Mouse (Mus musculus) midbrain, embryonic 15.5 days (tissue): ENCODE data around the gene Olfml1. TPM values are rescaled to one million over a fixed set of nuclear protein-coding genes. Genes with fewer than 3 reads are reported as not detected.

Source experiments
- ATAC-seq: fragments of 200-750 bp; cut with Nextera tagmentation; replicated peaks from 2 replicates; pipeline ENCODE4 v1.8.0; 2017; ENCODE audit warnings: moderate TSS enrichment
- H3K27ac ChIP-seq: fragments of 300-500 bp; sonication (generic); 2 replicates; pipeline ENCODE4 v1.5.1; 2015; ENCODE audit warnings: mild to moderate bottlenecking, inconsistent platforms
- H3K27me3 ChIP-seq: fragments of 300-500 bp; sonication (generic); replicated peaks from 2 replicates; pipeline ENCODE4 v1.6.1; 2015; ENCODE audit warnings: inconsistent platforms
- H3K36me3 ChIP-seq: fragments of 300-500 bp; sonication (generic); replicated peaks from 2 replicates; pipeline ENCODE4 v1.6.1; 2015; ENCODE audit warnings: inconsistent platforms
- H3K4me1 ChIP-seq: fragments of 300-500 bp; sonication (generic); 2 replicates; pipeline ENCODE4 v1.6.1; 2015; ENCODE audit warnings: inconsistent platforms
- H3K4me2 ChIP-seq: fragments of 300-500 bp; sonication (generic); 2 replicates; pipeline ENCODE4 v1.6.1; 2015; ENCODE audit warnings: inconsistent platforms, mild to moderate bottlenecking, moderate library complexity
- H3K4me3 ChIP-seq: fragments of 300-500 bp; sonication (generic); 2 replicates; pipeline ENCODE4 v1.5.1; 2015; ENCODE audit warnings: mild to moderate bottlenecking, inconsistent platforms
- H3K9ac ChIP-seq: fragments of 300-500 bp; sonication (generic); 2 replicates; pipeline ENCODE4 v1.6.1; 2015; ENCODE audit warnings: mild to moderate bottlenecking, inconsistent platforms
- H3K9me3 ChIP-seq: fragments of 300-500 bp; sonication (generic); 2 replicates; pipeline ENCODE4 v1.6.1; 2016; ENCODE audit warnings: inconsistent platforms
- WGBS: fragments of 180-500 bp; shearing (Covaris S2); methylation state at CpG from one replicate; pipeline ENCODE4 v1.1.7; 2015; ENCODE audit warnings: mixed read lengths; 5-methylcytosine and 5-hydroxymethylcytosine counted together
- polyA plus RNA-seq: library from polyadenylated mRNA; unstranded; fragments of >200 nt; fragmentation: Nextera tagmentation; extraction: Ambion mirVana; gene quantifications from 2 replicates; pipeline ENCODE4 v1.2.1, GENCODE M21; 2015

Olfml1 gene
- polyA plus RNA-seq, 1 experiment from 2014 or later = 3.1 TPM

DNA sequence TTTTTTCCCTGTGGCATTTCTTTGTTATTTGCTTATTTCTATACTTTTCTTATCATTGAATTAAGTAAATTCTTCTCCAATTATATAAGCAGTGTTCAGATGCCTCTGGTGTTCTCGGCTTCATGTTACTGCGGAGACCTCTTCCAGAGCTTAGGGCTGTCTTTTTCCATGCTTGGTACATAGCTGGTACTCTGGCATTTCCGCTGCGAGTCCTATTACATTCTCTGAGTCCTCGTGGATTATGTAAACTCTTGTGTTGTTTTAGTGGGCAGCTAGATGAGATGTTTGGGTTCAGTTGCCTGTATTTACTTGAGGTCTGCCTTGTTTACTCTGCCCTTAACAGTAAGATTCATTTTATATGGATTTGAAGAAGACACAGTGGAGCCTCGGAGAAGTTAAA is 58.5 kb downstream of the Olfml1 start:
- H3K27me3 ChIP-seq = no peaks in the 10 kb centered on the region
- H3K4me1 ChIP-seq = no peaks in the 10 kb centered on the region
- no peaks in the 10 kb centered on the region for H3K9me3 ChIP-seq
- no peak overlapping the region for H3K27ac ChIP-seq
- no peak overlapping the region for H3K4me3 ChIP-seq
- H3K4me2 ChIP-seq = no peak overlapping the region
- H3K9ac ChIP-seq = no peak overlapping the region
- ATAC-seq = no peak
- H3K36me3 ChIP-seq = no peaks in the 10 kb centered on the region
- 88% methylated on average over 6 of the region's 6 CpGs for WGBS

GRCm38 (mm10) chr7:107628383-107628782 is 61.1 kb downstream of the Olfml1 start:
- H3K4me2 ChIP-seq = no peak overlapping the region
- ATAC-seq = no peak

DNA sequence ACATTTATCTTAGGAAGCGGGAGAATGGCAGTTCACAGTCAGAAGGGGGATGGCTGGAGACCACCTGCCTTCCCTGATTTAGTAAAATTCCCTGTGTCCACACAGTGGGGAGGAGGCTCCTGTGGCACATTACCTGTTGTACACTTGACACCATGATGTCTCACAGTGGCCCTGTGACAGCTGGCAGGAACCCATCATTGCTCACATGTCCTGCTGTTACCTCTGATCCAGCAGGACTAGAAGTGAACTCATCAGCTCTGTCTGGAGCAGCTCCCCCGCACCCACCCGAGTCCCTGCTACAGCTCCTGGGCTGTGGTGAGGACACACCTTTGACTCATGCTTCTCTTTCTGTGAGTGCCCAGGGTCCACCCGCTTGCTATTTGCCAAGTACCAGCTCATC is 66.0 kb downstream of the Olfml1 start:
- Histone ChIP-seq H3K9ac (no peak overlapping the region), H3K27ac (no peak overlapping the region), H3K9me3 (no peaks in the 10 kb centered on the region), H3K27me3 (no peaks in the 10 kb centered on the region), H3K36me3 (no peaks in the 10 kb centered on the region), H3K4me3 (no peak overlapping the region), H3K4me2 (no peak overlapping the region), H3K4me1 (no peaks in the 10 kb centered on the region)
- 95% methylated on average over 4 of the region's 4 CpGs for WGBS
- no peak for ATAC-seq

More at GRCm38 (mm10) chr7:107628383-107628782, 61.1 kb downstream of the Olfml1 start:
- no peaks in the 10 kb centered on the region for H3K9me3 ChIP-seq
- H3K27ac ChIP-seq = no peak overlapping the region
- H3K27me3 ChIP-seq = no peaks in the 10 kb centered on the region
- no peaks in the 10 kb centered on the region for H3K36me3 ChIP-seq
- H3K4me3 ChIP-seq = no peak overlapping the region
- no peak overlapping the region for H3K9ac ChIP-seq
- no peaks in the 10 kb centered on the region for H3K4me1 ChIP-seq

DNA sequence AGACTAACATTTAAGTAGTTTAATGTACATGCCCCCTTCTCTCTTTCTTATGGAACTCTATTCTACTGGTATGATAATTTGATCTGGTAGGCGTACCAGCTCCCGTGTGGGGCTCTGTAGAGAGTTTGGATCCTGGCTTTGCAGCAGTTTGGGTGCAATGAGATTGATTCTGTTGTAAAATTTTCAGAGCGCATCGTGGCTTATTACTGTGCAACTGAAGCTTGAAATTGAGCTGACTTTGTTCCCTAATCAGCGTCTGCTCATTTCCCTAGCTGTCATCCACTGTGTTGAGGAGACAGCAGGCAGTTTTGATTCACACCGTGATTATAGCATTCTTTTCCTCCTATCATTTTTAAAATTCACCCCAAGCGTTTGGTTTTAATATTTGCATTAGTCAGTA is 70.2 kb downstream of the Olfml1 start:
- no peaks in the 10 kb centered on the region for H3K4me1 ChIP-seq
- no peaks in the 10 kb centered on the region for H3K9me3 ChIP-seq
- no peak overlapping the region for H3K4me3 ChIP-seq
- ATAC-seq = no peak
- H3K27me3 ChIP-seq = no peaks in the 10 kb centered on the region
- WGBS = 76% methylated on average over 7 of the region's 7 CpGs
- H3K9ac ChIP-seq = no peak overlapping the region
- H3K4me2 ChIP-seq = no peak overlapping the region
- H3K27ac ChIP-seq = no peak overlapping the region
- H3K36me3 ChIP-seq = no peaks in the 10 kb centered on the region

DNA sequence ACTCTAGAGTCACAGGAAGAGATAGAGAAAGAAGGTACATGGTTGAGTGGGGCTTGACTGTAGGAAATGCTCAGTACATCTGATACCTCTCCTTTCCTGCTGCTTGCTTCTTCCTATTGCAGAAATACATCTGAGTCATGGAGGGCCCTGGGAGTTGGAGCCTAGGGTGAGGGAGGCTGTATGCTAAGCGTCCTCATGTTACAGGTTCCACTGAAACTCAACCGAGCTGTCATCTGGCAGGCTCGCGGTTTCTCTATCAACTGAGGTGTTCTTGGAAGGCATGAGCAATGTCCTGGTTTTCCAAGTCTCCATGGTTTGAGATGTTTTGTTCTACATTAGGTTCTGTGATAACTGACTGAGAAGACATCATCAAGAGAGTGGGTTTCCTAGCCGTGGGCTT is 70.8 kb downstream of the Olfml1 start:
- Histone ChIP-seq H3K9me3 (no peaks in the 10 kb centered on the region), H3K27me3 (no peaks in the 10 kb centered on the region), H3K36me3 (no peaks in the 10 kb centered on the region), H3K4me1 (no peaks in the 10 kb centered on the region), H3K4me3 (no peak overlapping the region), H3K27ac (no peak overlapping the region), H3K9ac (no peak overlapping the region), H3K4me2 (no peak overlapping the region)
- WGBS = 93% methylated on average over 5 of the region's 5 CpGs
- ATAC-seq = no peak

Other genes with a start within 250 kb of the Olfml1 start
- gene Syt9, start 196.7 kb upstream of the Olfml1 start, polyA plus RNA-seq = 10.0 and 12.1 TPM in 2 replicates
- gene Ppfibp2, start 27.8 kb downstream of the Olfml1 start, polyA plus RNA-seq = 1.5 and 1.7 TPM in 2 replicates
- not detected in 2 replicates for gene 5330417H12Rik, start 57.7 kb downstream of the Olfml1 start, polyA plus RNA-seq
- gene Cyb5r2, start 190.6 kb downstream of the Olfml1 start, polyA plus RNA-seq = 0.19 TPM in 2 replicates
- not detected in 2 replicates for gene Ovch2, start 233.8 kb downstream of the Olfml1 start, polyA plus RNA-seq
- not detected in 2 replicates for gene Olfr467, start 244.8 kb downstream of the Olfml1 start, polyA plus RNA-seq